Mouse (Mus musculus) kidney, embryonic 15.5 days (tissue): ENCODE measurements around the gene Crygb. TPM values are rescaled to one million over a fixed set of nuclear protein-coding genes. Genes with fewer than 3 reads are reported as not detected.

ENCODE experiments used
- ATAC-seq: fragments of 200-750 bp; cut with Nextera tagmentation; replicated peaks from 2 replicates; pipeline ENCODE4 v1.8.0; 2017; ENCODE audit warnings: moderate TSS enrichment; ENCODE audit not compliant: low FRiP score
- H3K27ac ChIP-seq: fragments of 300-500 bp; sonication (generic); 2 replicates; pipeline ENCODE4 v1.5.1; 2015; ENCODE audit warnings: mild to moderate bottlenecking, inconsistent platforms
- H3K27me3 ChIP-seq: fragments of 300-500 bp; sonication (generic); 2 replicates; pipeline ENCODE4 v1.6.1; 2015; ENCODE audit warnings: inconsistent platforms
- H3K36me3 ChIP-seq: fragments of 300-500 bp; sonication (generic); 2 replicates; pipeline ENCODE4 v1.6.1; 2015; ENCODE audit warnings: inconsistent platforms
- H3K4me1 ChIP-seq: fragments of 300-500 bp; sonication (generic); 2 replicates; pipeline ENCODE4 v1.6.1; 2015; ENCODE audit warnings: inconsistent platforms
- H3K4me2 ChIP-seq: fragments of 300-500 bp; sonication (generic); 2 replicates; pipeline ENCODE4 v1.6.1; 2015; ENCODE audit warnings: moderate library complexity, mild to moderate bottlenecking, inconsistent platforms
- H3K4me3 ChIP-seq: fragments of 300-500 bp; sonication (generic); replicated peaks from 2 replicates; pipeline ENCODE4 v1.5.1; 2015; ENCODE audit warnings: mild to moderate bottlenecking, inconsistent platforms
- H3K9ac ChIP-seq: fragments of 300-500 bp; sonication (generic); 2 replicates; pipeline ENCODE4 v1.6.1; 2015; ENCODE audit warnings: mild to moderate bottlenecking, inconsistent platforms
- H3K9me3 ChIP-seq: fragments of 300-500 bp; sonication (generic); replicated peaks from 2 replicates; pipeline ENCODE4 v1.6.1; 2016; ENCODE audit warnings: inconsistent platforms
- polyA plus RNA-seq: library from polyadenylated mRNA; unstranded; fragments of >200 nt; fragmentation: Nextera tagmentation; extraction: Ambion mirVana; gene quantifications from 2 replicates; pipeline ENCODE4 v1.2.1, GENCODE M21; 2015

Crygb gene
- polyA plus RNA-seq, 1 experiment from 2014 or later = not detected

- no peak for ATAC-seq
- H3K36me3 ChIP-seq = no peaks in the 10 kb centered on the region
- no peak within 1 kb of the TSS for H3K4me3 ChIP-seq
- H3K4me2 ChIP-seq = no peak within 1 kb of the TSS
- no peak within 1 kb of the TSS for H3K9ac ChIP-seq
- no peaks in the 10 kb centered on the region for H3K27me3 ChIP-seq
- H3K9me3 ChIP-seq = no peaks in the 10 kb centered on the region
- H3K27ac ChIP-seq = no peak within 1 kb of the TSS
- no peaks in the 10 kb centered on the region for H3K4me1 ChIP-seq
Observed at GRCm38 (mm10) chr1:65032641-65033040, 49.4 kb downstream of the Crygb start, which contains the start of gene Akr1cl. Gene Akr1cl (minus strand): TSS chr1:65032759.

Other genes with a start within 250 kb of the Crygb start
- gene Plekhm3, start 125.5 kb downstream of the Crygb start, polyA plus RNA-seq = 6.8 and 7.8 TPM in 2 replicates
- 1.5 and 5.6 TPM in 2 replicates for gene Akr1cl, start 49.5 kb downstream of the Crygb start, polyA plus RNA-seq
- 0.28 TPM in 1 of 2 replicates, not detected in the other for gene Cryge, start 31.1 kb downstream of the Crygb start, polyA plus RNA-seq
- not detected in 2 replicates for gene Crygd, start 18.8 kb downstream of the Crygb start, polyA plus RNA-seq
- gene Crygc, start 8.6 kb downstream of the Crygb start, polyA plus RNA-seq = not detected in 2 replicates
- not detected in 2 replicates for gene Cryga, start 21.1 kb upstream of the Crygb start, polyA plus RNA-seq
- not detected in 2 replicates for gene Gm28845, start 37.3 kb upstream of the Crygb start, polyA plus RNA-seq
- 1.1 and 1.4 TPM in 2 replicates for gene D630023F18Rik, start 40.9 kb upstream of the Crygb start, polyA plus RNA-seq
- gene Idh1, start 104.2 kb upstream of the Crygb start, polyA plus RNA-seq = 231 and 232 TPM in 2 replicates
- 10.5 and 13.1 TPM in 2 replicates for gene Pikfyve, start 104.4 kb upstream of the Crygb start, polyA plus RNA-seq
- gene Pth2r, start 199.8 kb upstream of the Crygb start, polyA plus RNA-seq = not detected in 2 replicates